Mouse (Mus musculus) CH12.LX (cell line): ENCODE measurements around the gene Gtsf2. TPM values are rescaled to one million over a fixed set of nuclear protein-coding genes. Genes with fewer than 3 reads are reported as not detected.

Experiments
- DNase-seq: peaks from one replicate; pipeline ENCODE4 v3.0.0-alpha.2; 2013; ENCODE audit errors: extremely low read depth
- H3K27ac ChIP-seq: 2 replicates; pipeline ENCODE4 v1.5.1; 2012; ENCODE audit warnings: low read depth, mild to moderate bottlenecking, control low read depth, moderate library complexity; ENCODE audit not compliant: insufficient read depth
- H3K27me3 ChIP-seq: replicated peaks from 2 replicates; pipeline ENCODE3; 2012; ENCODE audit warnings: inconsistent platforms
- H3K36me3 ChIP-seq, 2 experiments: replicated peaks in 1 of 2; 2 replicates each; pipeline versions ENCODE3 to v1.6.1; 2012; ENCODE audit warnings: inconsistent platforms in 1 of 2, low read length in 1 of 2, mild to moderate bottlenecking in 1 of 2, mixed read lengths in 1 of 2, moderate library complexity in 1 of 2; ENCODE audit not compliant: control insufficient read depth in 1 of 2, insufficient read depth in 1 of 2
- H3K4me1 ChIP-seq, 2 experiments: 2 replicates each; pipeline ENCODE4 v1.6.1; 2012; ENCODE audit warnings: inconsistent platforms in 1 of 2, moderate library complexity in 1 of 2; ENCODE audit not compliant: insufficient read depth in 2 of 2, control insufficient read depth in 1 of 2
- H3K4me2 ChIP-seq: 2 replicates; pipeline ENCODE4 v1.6.1; 2012; ENCODE audit warnings: low read depth, mild to moderate bottlenecking, control low read depth; ENCODE audit not compliant: poor library complexity, insufficient read depth, severe bottlenecking
- H3K4me3 ChIP-seq, 3 experiments: fragments of 150-350 bp in 1 of 3; sonication (generic) in 1 of 3; replicated peaks in 1 of 3; 2 replicates each; pipeline versions ENCODE3 to v1.5.1; 2011 to 2012; ENCODE audit warnings: low read depth in 2 of 3, low read length in 2 of 3, mild to moderate bottlenecking in 2 of 3, moderate library complexity in 2 of 3, control low read depth in 1 of 3, improper control_type of control experiment in 1 of 3, inconsistent platforms in 1 of 3, mixed read lengths in 1 of 3; ENCODE audit not compliant: poor library complexity in 1 of 3
- H3K79me2 ChIP-seq: replicated peaks from 2 replicates; pipeline ENCODE4 v1.6.1; 2012; ENCODE audit warnings: mild to moderate bottlenecking, moderate library complexity; ENCODE audit not compliant: control insufficient read depth, poor library complexity, insufficient read depth, severe bottlenecking; ENCODE audit errors: extremely low read depth
- H3K9ac ChIP-seq: 2 replicates; pipeline ENCODE4 v1.6.1; 2012; ENCODE audit warnings: low read depth, mild to moderate bottlenecking, control low read depth, moderate library complexity; ENCODE audit not compliant: insufficient read depth
- H3K9me3 ChIP-seq: replicated peaks from 2 replicates; pipeline ENCODE3; 2012; ENCODE audit warnings: low read length, inconsistent platforms, mixed read lengths
- BHLHE40 ChIP-seq: IDR thresholded peaks from 2 replicates; pipeline ENCODE4 v1.6.1; 2011; ENCODE audit warnings: mild to moderate bottlenecking, low read depth, low read length, improper control_type of control experiment
- CTCF ChIP-seq, 2 experiments: IDR thresholded peaks in 1 of 2; conservative IDR thresholded peaks in 1 of 2; 2 replicates each; pipeline ENCODE4 v1.5.1; 2011 to 2012; ENCODE audit warnings: low read depth in 2 of 2, low read length in 2 of 2, improper control_type of control experiment in 1 of 2, inconsistent platforms in 1 of 2, mild to moderate bottlenecking in 1 of 2, moderate library complexity in 1 of 2
- E2F4 ChIP-seq: IDR thresholded peaks from 2 replicates; pipeline ENCODE4 v1.6.1; 2011; ENCODE audit warnings: low read depth, low read length, improper control_type of control experiment; ENCODE audit not compliant: insufficient replicate concordance
- ELF1 ChIP-seq: IDR thresholded peaks from 2 replicates; pipeline ENCODE4 v1.6.1; 2014; ENCODE audit warnings: low read depth, mild to moderate bottlenecking, inconsistent platforms, low read length, improper control_type of control experiment
- EP300 ChIP-seq: IDR thresholded peaks from 2 replicates; pipeline ENCODE4 v1.6.1; 2011; ENCODE audit warnings: low read length, improper control_type of control experiment
- ETS1 ChIP-seq: conservative IDR thresholded peaks from 2 replicates; pipeline ENCODE4 v1.6.1; 2012; ENCODE audit warnings: low read depth, mild to moderate bottlenecking, inconsistent platforms, low read length, improper control_type of control experiment, moderate library complexity
- GABPA ChIP-seq: IDR thresholded peaks from 2 replicates; pipeline ENCODE4 v1.6.1; 2012; ENCODE audit warnings: low read depth, low read length, improper control_type of control experiment, inconsistent platforms; ENCODE audit not compliant: insufficient replicate concordance
- HCFC1 ChIP-seq: IDR thresholded peaks from 2 replicates; pipeline ENCODE4 v1.6.1; 2012; ENCODE audit warnings: low read depth, mild to moderate bottlenecking, inconsistent platforms, low read length, improper control_type of control experiment
- IRF4 ChIP-seq: IDR thresholded peaks from 2 replicates; pipeline ENCODE4 v1.6.1; 2014; ENCODE audit warnings: low read depth, mild to moderate bottlenecking, inconsistent platforms, low read length, improper control_type of control experiment
- JUN ChIP-seq: IDR thresholded peaks from 2 replicates; pipeline ENCODE4 v1.6.1; 2011; ENCODE audit warnings: low read depth, mild to moderate bottlenecking, low read length, improper control_type of control experiment, moderate library complexity; ENCODE audit not compliant: insufficient read depth
- MAFK ChIP-seq: IDR thresholded peaks from 2 replicates; pipeline ENCODE4 v1.6.1; 2011; ENCODE audit warnings: low read length, improper control_type of control experiment; ENCODE audit not compliant: insufficient replicate concordance
- MEF2A ChIP-seq: IDR thresholded peaks from 2 replicates; pipeline ENCODE4 v1.6.1; 2014; ENCODE audit warnings: low read depth, mild to moderate bottlenecking, inconsistent platforms, low read length, improper control_type of control experiment, borderline replicate concordance
- MYC ChIP-seq: IDR thresholded peaks from 2 replicates; pipeline ENCODE4 v1.6.1; 2011; ENCODE audit warnings: low read depth, mild to moderate bottlenecking, improper control_type of control experiment, low read length
- PAX5 ChIP-seq: IDR thresholded peaks from 2 replicates; pipeline ENCODE4 v1.6.1; 2012; ENCODE audit warnings: low read length, inconsistent platforms, mixed read lengths
- POLR2A ChIP-seq: IDR thresholded peaks from 2 replicates; pipeline ENCODE4 v1.6.1; 2011; ENCODE audit warnings: low read depth, mild to moderate bottlenecking, improper control_type of control experiment, low read length
- POLR2AphosphoS2 ChIP-seq: IDR thresholded peaks from 2 replicates; pipeline ENCODE4 v1.6.1; 2011; ENCODE audit warnings: low read depth, low read length, improper control_type of control experiment
- RCOR1 ChIP-seq: conservative IDR thresholded peaks from 2 replicates; pipeline ENCODE4 v1.6.1; 2012; ENCODE audit warnings: low read depth, mild to moderate bottlenecking, inconsistent platforms, low read length, improper control_type of control experiment
- SIN3A ChIP-seq: IDR thresholded peaks from 2 replicates; pipeline ENCODE4 v1.6.1; 2012; ENCODE audit warnings: low read length, improper control_type of control experiment, inconsistent platforms
- SMC3 ChIP-seq: IDR thresholded peaks from 2 replicates; pipeline ENCODE4 v1.6.1; 2011; ENCODE audit warnings: low read depth, low read length, improper control_type of control experiment
- TBP ChIP-seq: conservative IDR thresholded peaks from 2 replicates; pipeline ENCODE4 v1.6.1; 2011; ENCODE audit warnings: low read depth, low read length, improper control_type of control experiment
- USF2 ChIP-seq: conservative IDR thresholded peaks from 2 replicates; pipeline ENCODE4 v1.6.1; 2011; ENCODE audit warnings: low read depth, low read length, improper control_type of control experiment
- ZKSCAN1 ChIP-seq: IDR thresholded peaks from 2 replicates; pipeline ENCODE4 v1.6.1; 2012; ENCODE audit warnings: low read depth, inconsistent platforms, low read length, improper control_type of control experiment, borderline replicate concordance
- ZMIZ1 ChIP-seq: IDR thresholded peaks from 2 replicates; pipeline ENCODE4 v1.6.1; 2012; ENCODE audit warnings: low read depth, mild to moderate bottlenecking, inconsistent platforms, low read length, improper control_type of control experiment
- dilution Hi-C: fragments of 300-500 bp; cut with MboI; formaldehyde crosslinking; loops from 2 replicates; pipeline ENCODE4 v1.14.3; 2020; ENCODE audit warnings: low sequenced_read_pairs; ENCODE audit not compliant: extremely low pct_unique_long_range_greater_than_20kb, extremely low pct_ligation_motif_present
- in situ Hi-C: fragments of 300-500 bp; cut with MboI; formaldehyde crosslinking; loops from 3 replicates; pipeline ENCODE4 v1.14.3; 2019; ENCODE audit warnings: low sequenced_read_pairs, low pct_ligation_motif_present, low pct_unique_long_range_greater_than_20kb, mixed read lengths
- polyA plus RNA-seq: library from polyadenylated mRNA; unstranded; fragments of >175 nt; gene quantifications from 2 replicates; pipeline ENCODE4 v1.2.1, GENCODE M21; 2012; ENCODE audit warnings: low read depth; ENCODE audit not compliant: insufficient read length
- total RNA-seq, 2 experiments: library from RNA; depleted of rRNA; stranded (reverse); fragments of 300-350 nt in 1 of 2; fragments of >200 nt in 1 of 2; gene quantifications; 2 replicates each; pipeline ENCODE4 v1.2.3; 2012 to 2014

Gene Gtsf2
- total and polyA plus RNA-seq, 3 experiments = not detected

DNA sequence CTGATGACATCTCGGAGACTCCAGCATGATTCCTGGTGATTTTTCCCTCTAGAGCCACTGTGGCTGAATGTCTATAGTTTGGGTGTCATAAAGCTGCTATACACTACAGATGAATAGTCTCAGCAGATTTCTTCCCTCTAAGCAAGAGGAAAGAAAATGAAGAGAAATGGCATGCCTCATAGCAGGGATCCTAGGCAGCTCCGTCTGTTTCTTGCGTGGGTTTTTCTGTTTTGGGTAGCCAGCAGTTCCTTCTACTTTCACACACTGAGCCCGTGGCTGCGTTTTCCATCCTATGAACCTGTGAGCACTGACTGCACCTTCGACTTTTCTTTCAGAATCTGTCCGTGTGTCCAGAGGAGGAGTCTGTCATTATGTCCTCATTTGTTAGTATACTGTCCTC is 24.9 kb upstream of the Gtsf2 start (continued):
- no peak for TF ChIP-seq ETS1

DNA sequence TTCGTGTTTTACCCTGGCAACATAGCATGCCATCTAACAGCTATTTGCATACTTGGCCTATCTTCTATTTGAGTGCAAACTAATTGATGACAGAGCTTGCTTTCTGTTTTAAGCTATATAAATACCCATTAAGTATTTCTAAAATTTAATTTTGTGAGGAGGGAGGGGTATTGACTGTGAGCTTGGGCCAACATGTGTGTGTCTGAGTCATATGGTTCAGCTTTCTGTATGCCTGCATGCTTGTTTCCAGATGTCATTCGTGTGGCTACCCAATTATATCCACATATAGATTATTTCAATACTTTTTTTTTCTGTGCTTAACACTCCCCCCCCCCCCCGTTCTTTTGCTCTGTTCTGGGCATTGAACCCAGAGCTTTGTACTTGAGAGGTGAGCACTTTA is 24.0 kb upstream of the Gtsf2 start:
- Histone ChIP-seq H3K4me3 (no peak overlapping the region), H3K36me3 (peaks cover 63 to 93% of the 10 kb centered on the region in 2 experiments), H3K79me2 (no peaks in the 10 kb centered on the region), H3K4me2 (no peak overlapping the region), H3K27me3 (no peaks in the 10 kb centered on the region), H3K27ac (no peak overlapping the region), H3K9ac (no peak overlapping the region), H3K9me3 (no peaks in the 10 kb centered on the region), H3K4me1 (no peaks in the 10 kb centered on the region; a peak in 1 of 4 replicates)
- in situ Hi-C loops = no loop called here
- DNase-seq = no peak
- dilution Hi-C loops = no loop called here
- TF ChIP-seq JUN = no peak
- no peak for TF ChIP-seq E2F4
- TF ChIP-seq SMC3 = no peak
- TF ChIP-seq MEF2A = no peak
- TF ChIP-seq USF2 = no peak
- TF ChIP-seq TBP = no peak
- no peak for TF ChIP-seq CTCF (conservative IDR thresholded peaks at IDR 0.05 in 1 of 2, IDR thresholded peaks at IDR 0.05 in 1 of 2; ENCODE audit: low read depth in 2 of 2, low read length in 2 of 2)
- no peak for TF ChIP-seq POLR2A
- no peak for TF ChIP-seq ZMIZ1
- no peak for TF ChIP-seq GABPA
- no peak for TF ChIP-seq ZKSCAN1
- TF ChIP-seq SIN3A = no peak
- TF ChIP-seq ELF1 = no peak
- no peak for TF ChIP-seq EP300
- TF ChIP-seq BHLHE40 = no peak

DNA sequence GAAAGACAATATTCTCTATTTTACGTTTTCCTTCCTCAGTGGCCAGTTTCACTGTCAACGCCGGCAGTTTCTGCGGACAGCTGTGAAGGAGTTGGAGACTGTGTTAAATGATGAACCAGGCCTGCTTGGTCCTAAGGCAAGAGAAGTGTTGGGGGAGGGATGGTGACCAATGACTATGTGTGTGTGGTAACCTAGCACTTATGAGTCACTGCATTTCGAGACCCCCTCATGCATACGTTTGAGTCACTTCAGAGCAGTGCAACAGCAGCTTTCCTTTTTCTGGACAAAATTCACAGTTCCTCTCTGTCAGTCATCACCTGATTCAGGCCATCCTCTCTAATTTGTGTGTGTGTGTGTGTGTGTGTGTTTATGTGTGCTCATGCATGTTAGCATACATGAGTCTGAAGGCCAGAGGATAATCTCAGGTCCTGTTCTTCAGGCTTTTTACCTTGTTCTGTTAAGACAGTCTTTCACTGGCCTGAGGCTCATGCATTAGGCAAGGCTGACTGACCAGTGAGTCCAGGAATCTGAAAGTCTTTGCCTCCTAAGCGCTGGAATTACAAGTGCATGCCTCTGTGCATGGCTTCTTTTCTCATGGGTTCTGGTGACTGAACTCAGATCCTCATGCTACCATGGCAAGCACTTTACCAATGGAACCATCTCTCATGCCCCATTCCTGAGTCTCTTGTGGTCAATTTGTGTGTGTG is 23.4 kb upstream of the Gtsf2 start:
- no peak overlapping the region for H3K9ac ChIP-seq
- in situ Hi-C loops (no loop called here), dilution Hi-C loops (no loop called here)
- no peaks in the 10 kb centered on the region for H3K27me3 ChIP-seq
- H3K4me1 ChIP-seq = no peaks in the 10 kb centered on the region; a peak in 1 of 4 replicates
- H3K36me3 ChIP-seq = peaks cover 66 to 93% of the 10 kb centered on the region in 2 experiments
- no peak for TF ChIP-seq PAX5
- TF ChIP-seq POLR2AphosphoS2 = no peak
- no peak for TF ChIP-seq IRF4
- TF ChIP-seq GABPA = no peak
- TF ChIP-seq RCOR1 = no peak
- no peak for TF ChIP-seq HCFC1
- TF ChIP-seq MAFK = no peak
- TF ChIP-seq MYC = no peak
- DNase-seq = no peak
- H3K4me3 ChIP-seq = no peak overlapping the region
- H3K79me2 ChIP-seq = no peaks in the 10 kb centered on the region
- no peaks in the 10 kb centered on the region for H3K9me3 ChIP-seq
- H3K4me2 ChIP-seq = no peak overlapping the region
- no peak overlapping the region for H3K27ac ChIP-seq
